Mouse (Mus musculus) testis, postnatal 14 days (tissue): ENCODE data around the gene Pigo.

Experiments
- DNase-seq: peaks from one replicate; pipeline ENCODE4 v3.0.0; 2021; ENCODE audit warnings: low spot score

The Pigo gene

GRCm38 (mm10) chr4:43025084-43025960 is at the start of gene Pigo:
Gene Pigo (minus strand): TSS chr4:43025819.
- peak; percentile 89 for DNase-seq

GRCm38 (mm10) chr4:43074923-43075322 is 49.3 kb upstream of the Pigo start:
- DNase-seq, result no peak

GRCm38 (mm10) chr4:43065471-43065870 is 39.9 kb upstream of the Pigo start:
- DNase-seq, result no peak

- no peak for DNase-seq
Observed at GRCm38 (mm10) chr4:43060286-43060685, 34.7 kb upstream of the Pigo start.

GRCm38 (mm10) chr4:43059697-43060096 is 34.1 kb upstream of the Pigo start:
- no peak for DNase-seq

- DNase-seq, result peak; percentile 98
Observed at GRCm38 (mm10) chr4:43058753-43059654, 33.4 kb upstream of the Pigo start, which contains the start of gene Unc13b. Gene Unc13b (plus strand): TSS chr4:43058953.

- DNase-seq, result no peak
Observed at GRCm38 (mm10) chr4:43058392-43058752, 32.8 kb upstream of the Pigo start.

- no peak for DNase-seq
Observed at GRCm38 (mm10) chr4:43057654-43058053, 32.0 kb upstream of the Pigo start.

- no peak for DNase-seq
Observed at GRCm38 (mm10) chr4:43052627-43053026, 27.0 kb upstream of the Pigo start.

- peak; percentile 79 for DNase-seq
Observed at GRCm38 (mm10) chr4:43047231-43047630, 21.6 kb upstream of the Pigo start.

- DNase-seq, result no peak
Observed at GRCm38 (mm10) chr4:43046607-43047006, 21.0 kb upstream of the Pigo start.

GRCm38 (mm10) chr4:43045659-43046302 is 20.2 kb upstream of the Pigo start, which contains the start of gene Fam214b:
Gene Fam214b (minus strand): TSS chr4:43046220.
- DNase-seq, result peak; percentile 95

- no peak for DNase-seq
Observed at GRCm38 (mm10) chr4:43045285-43045658, 19.7 kb upstream of the Pigo start.

GRCm38 (mm10) chr4:43044673-43045072 is 19.1 kb upstream of the Pigo start:
- no peak for DNase-seq

GRCm38 (mm10) chr4:43043644-43044357 is 18.2 kb upstream of the Pigo start:
- peak; percentile 53 for DNase-seq

GRCm38 (mm10) chr4:43040881-43041547 is 15.4 kb upstream of the Pigo start:
- no peak for DNase-seq

GRCm38 (mm10) chr4:43040114-43040572 is 14.5 kb upstream of the Pigo start:
- peak; percentile 96 for DNase-seq

GRCm38 (mm10) chr4:43039609-43040008 is 14.0 kb upstream of the Pigo start:
- no peak for DNase-seq

- DNase-seq, result no peak
Observed at GRCm38 (mm10) chr4:43038567-43039495, 13.2 kb upstream of the Pigo start.
